Mouse (Mus musculus): ENCODE measurements at regions not wholly inside any gene's neighbourhood (a gene's known extent, or its start where the extent isn't known, plus 50 kb on each side); places are given as distances from the start of the nearest gene placed in this dataset.

GRCm38 (mm10) chr17:62230939-62231338 lies 650.2 kb downstream of the Efna5 start:
- Histone ChIP-seq H3K4me2 (no peak overlapping the region), H3K4me1 (ENCODE audit: control insufficient read depth, insufficient read depth, low read length) (no peaks in the 10 kb centered on the region)
- ATAC-seq (replicated peaks; ENCODE audit: insufficient number of reproducible peaks, low FRiP score, low TSS enrichment): no peak

GRCm38 (mm10) chr17:62210441-62211025 lies 670.6 kb downstream of the Efna5 start:
- 85% methylated on average over 9 of the region's 9 CpGs for WGBS (ENCODE audit: insufficient replicate concordance)

More at GRCm38 (mm10) chr17:62230939-62231338, 650.2 kb downstream of the Efna5 start:
- no peaks in the 10 kb centered on the region for H3K27me3 ChIP-seq (ENCODE audit: control insufficient read depth, insufficient read depth, low read length)
- H3K9me3 ChIP-seq (replicated peaks; ENCODE audit: control insufficient read depth, low read length): no peaks in the 10 kb centered on the region
- H3K36me3 ChIP-seq (ENCODE audit: control insufficient read depth, insufficient read depth, low read length): no peaks in the 10 kb centered on the region
- no peak overlapping the region for H3K4me3 ChIP-seq (ENCODE audit: low read depth, low read length)
- H3K27ac ChIP-seq (ENCODE audit: low read depth, low read length): no peak overlapping the region
- H3K9ac ChIP-seq (ENCODE audit: low read depth, low read length): no peak overlapping the region

GRCm38 (mm10) chr17:62202658-62203057 lies 678.5 kb downstream of the Efna5 start:
- no peak for ATAC-seq (replicated peaks; ENCODE audit: insufficient number of reproducible peaks, low FRiP score, low TSS enrichment)
- WGBS (ENCODE audit: insufficient replicate concordance): 77% methylated on average over 2 of the region's 2 CpGs
- Histone ChIP-seq H3K4me2 (no peak overlapping the region), H3K27ac (ENCODE audit: low read depth, low read length) (no peak overlapping the region), H3K9me3 (replicated peaks; ENCODE audit: control insufficient read depth, low read length) (no peaks in the 10 kb centered on the region), H3K4me3 (ENCODE audit: low read depth, low read length) (no peak overlapping the region), H3K9ac (ENCODE audit: low read depth, low read length) (no peak overlapping the region), H3K4me1 (ENCODE audit: control insufficient read depth, insufficient read depth, low read length) (no peaks in the 10 kb centered on the region), H3K36me3 (ENCODE audit: control insufficient read depth, insufficient read depth, low read length) (no peaks in the 10 kb centered on the region), H3K27me3 (ENCODE audit: control insufficient read depth, insufficient read depth, low read length) (no peaks in the 10 kb centered on the region)

More at GRCm38 (mm10) chr17:62210441-62211025, 670.6 kb downstream of the Efna5 start:
- no peak overlapping the region for H3K9ac ChIP-seq (ENCODE audit: low read depth, low read length)
- ATAC-seq (replicated peaks; ENCODE audit: insufficient number of reproducible peaks, low FRiP score, low TSS enrichment): no peak
- no peak overlapping the region for H3K27ac ChIP-seq (ENCODE audit: low read depth, low read length)
- no peak overlapping the region for H3K4me2 ChIP-seq
- H3K27me3 ChIP-seq (ENCODE audit: control insufficient read depth, insufficient read depth, low read length): no peaks in the 10 kb centered on the region
- no peaks in the 10 kb centered on the region for H3K36me3 ChIP-seq (ENCODE audit: control insufficient read depth, insufficient read depth, low read length)
- no peak overlapping the region for H3K4me3 ChIP-seq (ENCODE audit: low read depth, low read length)
- H3K4me1 ChIP-seq (ENCODE audit: control insufficient read depth, insufficient read depth, low read length): no peaks in the 10 kb centered on the region
- no peaks in the 10 kb centered on the region for H3K9me3 ChIP-seq (replicated peaks; ENCODE audit: control insufficient read depth, low read length)

GRCm38 (mm10) chr17:62200491-62200890 lies 680.6 kb downstream of the Efna5 start:
- Histone ChIP-seq H3K4me2 (no peak overlapping the region), H3K27ac (ENCODE audit: low read depth, low read length) (no peak overlapping the region), H3K36me3 (ENCODE audit: control insufficient read depth, insufficient read depth, low read length) (no peaks in the 10 kb centered on the region), H3K4me3 (ENCODE audit: low read depth, low read length) (no peak overlapping the region), H3K4me1 (ENCODE audit: control insufficient read depth, insufficient read depth, low read length) (no peaks in the 10 kb centered on the region), H3K9ac (ENCODE audit: low read depth, low read length) (no peak overlapping the region), H3K27me3 (ENCODE audit: control insufficient read depth, insufficient read depth, low read length) (no peaks in the 10 kb centered on the region), H3K9me3 (replicated peaks; ENCODE audit: control insufficient read depth, low read length) (no peaks in the 10 kb centered on the region)
- 75% methylated on average over 4 of the region's 4 CpGs for WGBS (ENCODE audit: insufficient replicate concordance)
- no peak for ATAC-seq (replicated peaks; ENCODE audit: insufficient number of reproducible peaks, low FRiP score, low TSS enrichment)

GRCm38 (mm10) chr17:62199559-62199958 lies 681.6 kb downstream of the Efna5 start:
- ATAC-seq (replicated peaks; ENCODE audit: insufficient number of reproducible peaks, low FRiP score, low TSS enrichment): no peak
- 77% methylated on average over 6 of the region's 6 CpGs for whole genome bisulfite sequencing (ENCODE audit: insufficient replicate concordance)
- Histone ChIP-seq H3K9ac (ENCODE audit: low read depth, low read length) (no peak overlapping the region), H3K4me3 (ENCODE audit: low read depth, low read length) (no peak overlapping the region), H3K4me1 (ENCODE audit: control insufficient read depth, insufficient read depth, low read length) (no peaks in the 10 kb centered on the region), H3K9me3 (replicated peaks; ENCODE audit: control insufficient read depth, low read length) (no peaks in the 10 kb centered on the region), H3K36me3 (ENCODE audit: control insufficient read depth, insufficient read depth, low read length) (no peaks in the 10 kb centered on the region), H3K27me3 (ENCODE audit: control insufficient read depth, insufficient read depth, low read length) (no peaks in the 10 kb centered on the region), H3K4me2 (no peak overlapping the region), H3K27ac (ENCODE audit: low read depth, low read length) (no peak overlapping the region)

- no peak overlapping the region for H3K9ac ChIP-seq (ENCODE audit: low read depth, low read length)
- H3K9me3 ChIP-seq (replicated peaks; ENCODE audit: control insufficient read depth, low read length): no peaks in the 10 kb centered on the region
- H3K36me3 ChIP-seq (ENCODE audit: control insufficient read depth, insufficient read depth, low read length): no peaks in the 10 kb centered on the region
- ATAC-seq (replicated peaks; ENCODE audit: insufficient number of reproducible peaks, low FRiP score, low TSS enrichment): no peak
- no peak overlapping the region for H3K4me2 ChIP-seq
- no peak overlapping the region for H3K27ac ChIP-seq (ENCODE audit: low read depth, low read length)
- 70% methylated on average over 2 of the region's 2 CpGs for WGBS (ENCODE audit: insufficient replicate concordance)
- no peaks in the 10 kb centered on the region for H3K27me3 ChIP-seq (ENCODE audit: control insufficient read depth, insufficient read depth, low read length)
- no peak overlapping the region for H3K4me3 ChIP-seq (ENCODE audit: low read depth, low read length)
- no peaks in the 10 kb centered on the region for H3K4me1 ChIP-seq (ENCODE audit: control insufficient read depth, insufficient read depth, low read length)
These were observed 702.4 kb downstream of the Efna5 start for GRCm38 (mm10) chr17:62178612-62179210.

- no peaks in the 10 kb centered on the region for H3K9me3 ChIP-seq (replicated peaks; ENCODE audit: control insufficient read depth, low read length)
- no peaks in the 10 kb centered on the region for H3K27me3 ChIP-seq (ENCODE audit: control insufficient read depth, insufficient read depth, low read length)
- no peak overlapping the region for H3K27ac ChIP-seq (ENCODE audit: low read depth, low read length)
- no peaks in the 10 kb centered on the region for H3K36me3 ChIP-seq (ENCODE audit: control insufficient read depth, insufficient read depth, low read length)
- WGBS (ENCODE audit: insufficient replicate concordance): 65% methylated on average over 5 of the region's 5 CpGs
- ATAC-seq (replicated peaks; ENCODE audit: insufficient number of reproducible peaks, low FRiP score, low TSS enrichment): no peak
- no peaks in the 10 kb centered on the region for H3K4me1 ChIP-seq (ENCODE audit: control insufficient read depth, insufficient read depth, low read length)
- no peak overlapping the region for H3K4me3 ChIP-seq (ENCODE audit: low read depth, low read length)
- no peak overlapping the region for H3K9ac ChIP-seq (ENCODE audit: low read depth, low read length)
- no peak overlapping the region for H3K4me2 ChIP-seq
These were observed 704.8 kb downstream of the Efna5 start for GRCm38 (mm10) chr17:62176336-62176735.

GRCm38 (mm10) chr17:62172305-62172704 lies 708.8 kb downstream of the Efna5 start:
- ATAC-seq (replicated peaks; ENCODE audit: insufficient number of reproducible peaks, low FRiP score, low TSS enrichment): no peak

GRCm38 (mm10) chr17:62171532-62171931 lies 709.6 kb downstream of the Efna5 start:
- 80% methylated on average over 4 of the region's 4 CpGs for WGBS (ENCODE audit: insufficient replicate concordance)
- Histone ChIP-seq H3K27ac (ENCODE audit: low read depth, low read length) (no peak overlapping the region), H3K9me3 (replicated peaks; ENCODE audit: control insufficient read depth, low read length) (no peaks in the 10 kb centered on the region), H3K4me3 (ENCODE audit: low read depth, low read length) (no peak overlapping the region), H3K36me3 (ENCODE audit: control insufficient read depth, insufficient read depth, low read length) (no peaks in the 10 kb centered on the region), H3K27me3 (ENCODE audit: control insufficient read depth, insufficient read depth, low read length) (no peaks in the 10 kb centered on the region), H3K4me2 (no peak overlapping the region), H3K9ac (ENCODE audit: low read depth, low read length) (no peak overlapping the region), H3K4me1 (ENCODE audit: control insufficient read depth, insufficient read depth, low read length) (no peaks in the 10 kb centered on the region)
- ATAC-seq (replicated peaks; ENCODE audit: insufficient number of reproducible peaks, low FRiP score, low TSS enrichment): no peak

More at GRCm38 (mm10) chr17:62172305-62172704, 708.8 kb downstream of the Efna5 start:
- Histone ChIP-seq H3K27me3 (ENCODE audit: control insufficient read depth, insufficient read depth, low read length) (no peaks in the 10 kb centered on the region), H3K9me3 (replicated peaks; ENCODE audit: control insufficient read depth, low read length) (no peaks in the 10 kb centered on the region), H3K4me3 (ENCODE audit: low read depth, low read length) (no peak overlapping the region), H3K27ac (ENCODE audit: low read depth, low read length) (no peak overlapping the region), H3K9ac (ENCODE audit: low read depth, low read length) (no peak overlapping the region), H3K4me1 (ENCODE audit: control insufficient read depth, insufficient read depth, low read length) (no peaks in the 10 kb centered on the region), H3K4me2 (no peak overlapping the region; the same call in 1 of the 2 replicates), H3K36me3 (ENCODE audit: control insufficient read depth, insufficient read depth, low read length) (no peaks in the 10 kb centered on the region)
- WGBS (ENCODE audit: insufficient replicate concordance): 42% methylated on average over 5 of the region's 5 CpGs
